Mouse (Mus musculus): ENCODE data around the gene Osbpl10. TPM values are rescaled to one million over a fixed set of nuclear protein-coding genes. Genes with fewer than 3 reads are reported as not detected.

The Osbpl10 gene
- polyA plus RNA-seq, 1 experiment, result 4.2 TPM

- Histone ChIP-seq H3K27me3 (ENCODE audit: control insufficient read depth, insufficient read depth, insufficient read length) (no peaks in the 10 kb centered on the region), H3K36me3 (ENCODE audit: control insufficient read depth, insufficient read depth) (no peaks in the 10 kb centered on the region), H3K79me3 (ENCODE audit: low read depth) (no peaks in the 10 kb centered on the region), H3K4me3 (ENCODE audit: insufficient read depth, poor library complexity, severe bottlenecking) (no peak overlapping the region), H3ac (ENCODE audit: control insufficient read depth, insufficient read length, low read depth) (no peak overlapping the region), H3K79me2 (ENCODE audit: control insufficient read depth, insufficient read depth) (no peaks in the 10 kb centered on the region)
- TF ChIP-seq MAX (IDR thresholded peaks at IDR 0.05), result no peak
- TF ChIP-seq MYOG (IDR thresholded peaks at IDR 0.05; ENCODE audit: control insufficient read depth, extremely low read depth, insufficient read length), result no peak
- no peak for TF ChIP-seq CTCF (IDR thresholded peaks at IDR 0.05; ENCODE audit: control insufficient read depth, insufficient read depth, insufficient read length)
- TF ChIP-seq FOSL1 (IDR thresholded peaks at IDR 0.05; ENCODE audit: insufficient read depth, low read length, poor library complexity, severe bottlenecking), result no peak
- TF ChIP-seq MYOD1 (IDR thresholded peaks at IDR 0.05; ENCODE audit: control insufficient read depth, insufficient read length, low read depth), result no peak
- TF ChIP-seq CEBPB (IDR thresholded peaks at IDR 0.05; ENCODE audit: low read depth), result no peak
- TF ChIP-seq USF1 (IDR thresholded peaks at IDR 0.05; ENCODE audit: low read depth), result no peak
Measured at GRCm38 (mm10) chr9:114952866-114953265, 25.5 kb upstream of the Osbpl10 start.

GRCm38 (mm10) chr9:114955340-114955739 is 23.0 kb upstream of the Osbpl10 start:
- Histone ChIP-seq H3K27me3 (ENCODE audit: control insufficient read depth, insufficient read depth, insufficient read length) (no peaks in the 10 kb centered on the region), H3K36me3 (ENCODE audit: control insufficient read depth, insufficient read depth) (no peaks in the 10 kb centered on the region), H3ac (ENCODE audit: control insufficient read depth, insufficient read length, low read depth) (no peak overlapping the region), H3K79me2 (ENCODE audit: control insufficient read depth, insufficient read depth) (no peaks in the 10 kb centered on the region), H3K4me3 (ENCODE audit: insufficient read depth, poor library complexity, severe bottlenecking) (no peak overlapping the region), H3K79me3 (ENCODE audit: low read depth) (no peaks in the 10 kb centered on the region)
- no peak for TF ChIP-seq USF1 (IDR thresholded peaks at IDR 0.05; ENCODE audit: low read depth)
- TF ChIP-seq MYOG (IDR thresholded peaks at IDR 0.05; ENCODE audit: control insufficient read depth, extremely low read depth, insufficient read length), result no peak
- no peak for TF ChIP-seq MAX (IDR thresholded peaks at IDR 0.05)
- TF ChIP-seq MYOD1 (IDR thresholded peaks at IDR 0.05; ENCODE audit: control insufficient read depth, insufficient read length, low read depth), result no peak
- no peak for TF ChIP-seq FOSL1 (IDR thresholded peaks at IDR 0.05; ENCODE audit: insufficient read depth, low read length, poor library complexity, severe bottlenecking)
- no peak for TF ChIP-seq CTCF (IDR thresholded peaks at IDR 0.05; ENCODE audit: control insufficient read depth, insufficient read depth, insufficient read length)
- TF ChIP-seq CEBPB (IDR thresholded peaks at IDR 0.05; ENCODE audit: low read depth), result no peak

- Histone ChIP-seq H3ac (ENCODE audit: control insufficient read depth, insufficient read length, low read depth) (no peak overlapping the region), H3K79me2 (ENCODE audit: control insufficient read depth, insufficient read depth) (no peaks in the 10 kb centered on the region), H3K4me3 (ENCODE audit: insufficient read depth, poor library complexity, severe bottlenecking) (no peak overlapping the region), H3K27me3 (ENCODE audit: control insufficient read depth, insufficient read depth, insufficient read length) (no peaks in the 10 kb centered on the region), H3K36me3 (ENCODE audit: control insufficient read depth, insufficient read depth) (no peaks in the 10 kb centered on the region), H3K79me3 (ENCODE audit: low read depth) (no peaks in the 10 kb centered on the region)
- TF ChIP-seq CEBPB (IDR thresholded peaks at IDR 0.05; ENCODE audit: low read depth) (no peak), MAX (IDR thresholded peaks at IDR 0.05) (no peak), FOSL1 (IDR thresholded peaks at IDR 0.05; ENCODE audit: insufficient read depth, low read length, poor library complexity, severe bottlenecking) (no peak), MYOG (IDR thresholded peaks at IDR 0.05; ENCODE audit: control insufficient read depth, extremely low read depth, insufficient read length) (no peak), MYOD1 (IDR thresholded peaks at IDR 0.05; ENCODE audit: control insufficient read depth, insufficient read length, low read depth) (no peak), CTCF (IDR thresholded peaks at IDR 0.05; ENCODE audit: control insufficient read depth, insufficient read depth, insufficient read length) (no peak)
Measured at GRCm38 (mm10) chr9:114956945-114957344, 21.4 kb upstream of the Osbpl10 start.

DNA sequence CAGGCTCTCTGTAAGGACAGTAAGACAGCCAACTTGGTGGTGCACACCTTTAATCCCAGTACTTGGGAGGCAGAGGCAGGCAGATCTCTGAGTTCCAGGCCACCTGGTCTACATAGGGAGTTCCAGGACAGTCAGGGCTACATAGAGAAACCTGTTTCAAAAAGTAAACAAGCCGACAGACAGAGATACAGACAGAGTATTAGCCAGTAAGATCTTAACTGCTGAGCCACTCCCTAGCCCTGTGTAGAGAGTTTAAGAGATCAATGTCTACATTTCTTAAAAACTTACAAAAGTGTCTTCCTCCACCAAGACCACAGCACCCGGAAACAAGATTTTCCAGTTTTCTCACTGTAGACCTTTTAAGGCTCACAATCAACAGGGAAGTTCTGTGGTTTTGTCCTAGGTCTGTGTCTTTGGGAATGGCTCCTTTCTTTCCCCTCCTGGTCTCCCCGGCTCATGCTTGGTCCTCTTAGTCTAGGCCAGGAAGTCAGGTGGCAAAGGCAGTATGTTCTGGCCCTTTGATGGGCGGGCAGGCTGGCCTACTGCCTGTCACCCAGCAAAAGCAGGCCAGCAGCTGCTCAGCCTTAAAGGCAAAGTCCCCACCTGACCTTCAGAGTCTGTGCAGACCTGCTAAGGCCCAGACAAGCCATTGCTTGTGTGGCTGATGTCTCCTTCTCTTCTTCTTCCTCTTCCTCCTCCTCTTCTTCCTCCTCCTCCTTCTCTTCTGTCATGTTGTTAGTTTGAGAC is 18.2 kb upstream of the Osbpl10 start:
- H3K4me3 ChIP-seq (ENCODE audit: insufficient read depth, poor library complexity, severe bottlenecking), result no peak overlapping the region
- H3K36me3 ChIP-seq (ENCODE audit: control insufficient read depth, insufficient read depth), result no peaks in the 10 kb centered on the region
- no peaks in the 10 kb centered on the region for H3K79me3 ChIP-seq (ENCODE audit: low read depth)
- H3K79me2 ChIP-seq (ENCODE audit: control insufficient read depth, insufficient read depth), result no peaks in the 10 kb centered on the region
- TF ChIP-seq CTCF (IDR thresholded peaks at IDR 0.05; ENCODE audit: control insufficient read depth, insufficient read depth, insufficient read length) (no peak), MYOD1 (IDR thresholded peaks at IDR 0.05; ENCODE audit: control insufficient read depth, insufficient read length, low read depth) (no peak), CEBPB (IDR thresholded peaks at IDR 0.05; ENCODE audit: low read depth) (no peak), USF1 (IDR thresholded peaks at IDR 0.05; ENCODE audit: low read depth) (no peak), FOSL1 (IDR thresholded peaks at IDR 0.05; ENCODE audit: insufficient read depth, low read length, poor library complexity, severe bottlenecking) (no peak), MAX (IDR thresholded peaks at IDR 0.05) (no peak), MYOG (IDR thresholded peaks at IDR 0.05; ENCODE audit: control insufficient read depth, extremely low read depth, insufficient read length) (no peak)
- H3ac ChIP-seq (ENCODE audit: control insufficient read depth, insufficient read length, low read depth), result no peak overlapping the region
- no peaks in the 10 kb centered on the region for H3K27me3 ChIP-seq (ENCODE audit: control insufficient read depth, insufficient read depth, insufficient read length)

DNA sequence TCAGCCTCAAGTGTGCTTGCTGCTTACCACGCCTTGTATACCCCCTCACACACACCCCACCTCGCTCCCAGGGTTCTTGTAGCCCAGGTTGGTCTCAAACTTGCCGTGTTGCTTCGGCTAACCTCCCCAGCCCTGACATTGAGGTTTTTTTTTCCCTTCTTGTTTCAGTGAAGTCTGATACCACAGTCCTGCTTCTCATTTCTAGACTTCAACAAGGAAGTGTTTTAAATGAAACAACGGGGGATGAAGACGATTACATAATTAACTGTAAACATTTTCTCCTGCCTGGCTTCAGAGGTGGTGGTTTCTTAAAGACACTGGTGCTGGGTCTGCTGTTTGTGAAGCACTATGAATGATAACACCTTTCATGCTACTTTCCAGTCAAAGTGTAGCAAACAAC is 17.5 kb upstream of the Osbpl10 start:
- Histone ChIP-seq H3ac (ENCODE audit: control insufficient read depth, insufficient read length, low read depth) (no peak overlapping the region), H3K4me3 (ENCODE audit: insufficient read depth, poor library complexity, severe bottlenecking) (no peak overlapping the region), H3K79me3 (ENCODE audit: low read depth) (no peaks in the 10 kb centered on the region), H3K27me3 (ENCODE audit: control insufficient read depth, insufficient read depth, insufficient read length) (no peaks in the 10 kb centered on the region), H3K79me2 (ENCODE audit: control insufficient read depth, insufficient read depth) (no peaks in the 10 kb centered on the region), H3K36me3 (ENCODE audit: control insufficient read depth, insufficient read depth) (no peaks in the 10 kb centered on the region)
- TF ChIP-seq CEBPB (IDR thresholded peaks at IDR 0.05; ENCODE audit: low read depth), result no peak
- TF ChIP-seq CTCF (IDR thresholded peaks at IDR 0.05; ENCODE audit: control insufficient read depth, insufficient read depth, insufficient read length), result no peak
- no peak for TF ChIP-seq USF1 (IDR thresholded peaks at IDR 0.05; ENCODE audit: low read depth)
- no peak for TF ChIP-seq MYOD1 (IDR thresholded peaks at IDR 0.05; ENCODE audit: control insufficient read depth, insufficient read length, low read depth)
- TF ChIP-seq FOSL1 (IDR thresholded peaks at IDR 0.05; ENCODE audit: insufficient read depth, low read length, poor library complexity, severe bottlenecking), result no peak
- TF ChIP-seq MAX (IDR thresholded peaks at IDR 0.05), result no peak
- TF ChIP-seq MYOG (IDR thresholded peaks at IDR 0.05; ENCODE audit: control insufficient read depth, extremely low read depth, insufficient read length), result no peak

Data from C2C12 (cell line).